Mouse (Mus musculus) lung, embryonic 16.5 days (tissue): Measurements from ENCODE around the gene Tas2r117. TPM values are rescaled to one million over a fixed set of nuclear protein-coding genes. Genes with fewer than 3 reads are reported as not detected.

Source experiments
- ATAC-seq: fragments of 200-750 bp; cut with Nextera tagmentation; 2 replicates; pipeline ENCODE4 v1.8.0; 2017; ENCODE audit warnings: low read depth, mild to moderate bottlenecking, moderate library complexity
- H3K27ac ChIP-seq: fragments of 300-500 bp; sonication (generic); 2 replicates; pipeline ENCODE4 v1.5.1; 2014; ENCODE audit warnings: mild to moderate bottlenecking, control low read depth, low read length
- H3K27me3 ChIP-seq: fragments of 300-500 bp; sonication (generic); 2 replicates; pipeline ENCODE4 v1.6.1; 2014; ENCODE audit warnings: low read depth, low read length, mixed read lengths; ENCODE audit not compliant: control insufficient read depth, insufficient read depth
- H3K36me3 ChIP-seq: fragments of 300-500 bp; sonication (generic); 2 replicates; pipeline ENCODE4 v1.6.1; 2014; ENCODE audit warnings: low read length; ENCODE audit not compliant: control insufficient read depth, insufficient read depth
- H3K4me1 ChIP-seq: fragments of 300-500 bp; sonication (generic); replicated peaks from 2 replicates; pipeline ENCODE4 v1.6.1; 2014; ENCODE audit warnings: low read length, mixed read lengths; ENCODE audit not compliant: control insufficient read depth, insufficient read depth
- H3K4me2 ChIP-seq: fragments of 300-500 bp; sonication (generic); 2 replicates; pipeline ENCODE4 v1.6.1; 2014; ENCODE audit warnings: low read depth, low read length, control low read depth
- H3K4me3 ChIP-seq: fragments of 300-500 bp; sonication (generic); 2 replicates; pipeline ENCODE4 v1.5.1; 2014; ENCODE audit warnings: mild to moderate bottlenecking, low read length, control low read depth
- H3K9ac ChIP-seq: fragments of 300-500 bp; sonication (generic); 2 replicates; pipeline ENCODE4 v1.6.1; 2014; ENCODE audit warnings: low read length, control low read depth
- H3K9me3 ChIP-seq: fragments of 300-500 bp; sonication (generic); 2 replicates; pipeline ENCODE4 v1.6.1; 2016; ENCODE audit warnings: low read length; ENCODE audit not compliant: control insufficient read depth
- WGBS: fragments of 180-500 bp; shearing (Covaris S2); extraction: QIAGEN DNeasy Blood & Tissue Kit; methylation state at CpG from one replicate; pipeline ENCODE4 v1.1.7; 2014; 5-methylcytosine and 5-hydroxymethylcytosine counted together
- polyA plus RNA-seq: library from polyadenylated mRNA; unstranded; fragments of >200 nt; fragmentation: Nextera tagmentation; extraction: Ambion mirVana; gene quantifications from 2 replicates; pipeline ENCODE4 v1.2.1, GENCODE M21; 2015

Gene Tas2r117
- polyA plus RNA-seq = not detected in 2 replicates

GRCm38 (mm10) chr6:132802518-132802917, at the start of gene Tas2r117:
Gene Tas2r117, plus strand, starts transcription at chr6:132802818.
- WGBS = 84% methylated on average over 1 of the region's 1 CpGs
- Histone ChIP-seq H3K4me3 (no peak within 1 kb of the TSS), H3K27ac (no peak within 1 kb of the TSS), H3K4me2 (no peak within 1 kb of the TSS), H3K27me3 (no peaks in the 10 kb centered on the region), H3K36me3 (no peaks in the 10 kb centered on the region), H3K9me3 (no peaks in the 10 kb centered on the region), H3K4me1 (no peaks in the 10 kb centered on the region), H3K9ac (no peak within 1 kb of the TSS)
- ATAC-seq = no peak

- no peaks in the 10 kb centered on the region for H3K27me3 ChIP-seq
- H3K4me3 ChIP-seq = no peak within 1 kb of the TSS
- no peaks in the 10 kb centered on the region for H3K4me1 ChIP-seq
- no peak for ATAC-seq
- H3K27ac ChIP-seq = no peak within 1 kb of the TSS
- no peak within 1 kb of the TSS for H3K4me2 ChIP-seq
- H3K9me3 ChIP-seq = no peaks in the 10 kb centered on the region
- 76% methylated on average over 1 of the region's 1 CpGs for WGBS
- H3K36me3 ChIP-seq = no peaks in the 10 kb centered on the region
- H3K9ac ChIP-seq = no peak within 1 kb of the TSS
Observed at GRCm38 (mm10) chr6:132754430-132754829, 48.2 kb upstream of the Tas2r117 start, which contains the start of gene Tas2r124. Gene Tas2r124, plus strand, starts transcription at chr6:132754730.

- no peak within 1 kb of the TSS for H3K4me3 ChIP-seq
- H3K27me3 ChIP-seq = no peaks in the 10 kb centered on the region
- H3K4me1 ChIP-seq = no peaks in the 10 kb centered on the region
- no peak within 1 kb of the TSS for H3K9ac ChIP-seq
- no peak for ATAC-seq
- no peaks in the 10 kb centered on the region for H3K36me3 ChIP-seq
- H3K27ac ChIP-seq = no peak within 1 kb of the TSS
- 81% methylated on average over 2 of the region's 2 CpGs for WGBS
- no peaks in the 10 kb centered on the region for H3K9me3 ChIP-seq
- no peak within 1 kb of the TSS for H3K4me2 ChIP-seq
Observed at GRCm38 (mm10) chr6:132761831-132762230, 40.8 kb upstream of the Tas2r117 start, which contains the start of gene Tas2r102. Gene Tas2r102, plus strand, starts transcription at chr6:132762131.

- Histone ChIP-seq H3K4me2 (no peak within 1 kb of the TSS), H3K27ac (no peak within 1 kb of the TSS), H3K4me1 (no peaks in the 10 kb centered on the region), H3K9ac (no peak within 1 kb of the TSS), H3K27me3 (no peaks in the 10 kb centered on the region), H3K9me3 (no peaks in the 10 kb centered on the region), H3K36me3 (no peaks in the 10 kb centered on the region), H3K4me3 (no peak within 1 kb of the TSS)
- ATAC-seq = no peak
Observed at GRCm38 (mm10) chr6:132778062-132778461, 24.6 kb upstream of the Tas2r117 start, which contains the start of gene Tas2r136. Gene Tas2r136, minus strand, starts transcription at chr6:132778162.

- no peak overlapping the region for H3K4me3 ChIP-seq
- peak; percentile 88 for ATAC-seq
- 10% methylated on average over 1 of the region's 1 CpGs for WGBS
- peaks cover 9% of the 10 kb centered on the region; the same call in 1 of the 2 replicates for H3K9me3 ChIP-seq
- no peak overlapping the region for H3K27ac ChIP-seq
- H3K9ac ChIP-seq = no peak overlapping the region
- no peaks in the 10 kb centered on the region for H3K36me3 ChIP-seq
- no peaks in the 10 kb centered on the region for H3K27me3 ChIP-seq
- H3K4me2 ChIP-seq = no peak overlapping the region
- H3K4me1 ChIP-seq = no peaks in the 10 kb centered on the region
Observed at GRCm38 (mm10) chr6:132795393-132795792, 7.2 kb upstream of the Tas2r117 start.

GRCm38 (mm10) chr6:132846842-132847241, 44.2 kb downstream of the Tas2r117 start, which contains the start of gene Tas2r123:
Gene Tas2r123, plus strand, starts transcription at chr6:132847142.
- no peak for ATAC-seq
- H3K4me2 ChIP-seq = no peak within 1 kb of the TSS
- 59% methylated on average over 1 of the region's 1 CpGs for WGBS

More at GRCm38 (mm10) chr6:132846842-132847241, 44.2 kb downstream of the Tas2r117 start, which contains the start of gene Tas2r123:
- Histone ChIP-seq H3K27ac (no peak within 1 kb of the TSS), H3K4me3 (no peak within 1 kb of the TSS), H3K9ac (no peak within 1 kb of the TSS), H3K9me3 (no peaks in the 10 kb centered on the region), H3K36me3 (no peaks in the 10 kb centered on the region), H3K4me1 (no peaks in the 10 kb centered on the region), H3K27me3 (no peaks in the 10 kb centered on the region)

Other genes with a start within 250 kb of the Tas2r117 start
- gene Prh1, start 233.0 kb upstream of the Tas2r117 start, polyA plus RNA-seq = not detected in 2 replicates
- gene Prp2, start 206.9 kb upstream of the Tas2r117 start, polyA plus RNA-seq = not detected in 2 replicates
- not detected in 2 replicates for gene A630073D07Rik, start 151.3 kb upstream of the Tas2r117 start, polyA plus RNA-seq
- gene Tas2r120, start 145.9 kb upstream of the Tas2r117 start, polyA plus RNA-seq = not detected in 2 replicates
- gene Tas2r121, start 101.8 kb upstream of the Tas2r117 start, polyA plus RNA-seq = not detected in 2 replicates
- not detected in 2 replicates for gene Tas2r122, start 90.9 kb upstream of the Tas2r117 start, polyA plus RNA-seq
- gene Tas2r115, start 64.8 kb upstream of the Tas2r117 start, polyA plus RNA-seq = not detected in 2 replicates
- not detected in 2 replicates for gene Tas2r124, start 48.1 kb upstream of the Tas2r117 start, polyA plus RNA-seq
- gene Tas2r102, start 40.7 kb upstream of the Tas2r117 start, polyA plus RNA-seq = not detected in 2 replicates
- not detected in 2 replicates for gene Tas2r136, start 24.7 kb upstream of the Tas2r117 start, polyA plus RNA-seq
- not detected in 2 replicates for gene Tas2r123, start 44.3 kb downstream of the Tas2r117 start, polyA plus RNA-seq
- gene Tas2r116, start 52.6 kb downstream of the Tas2r117 start, polyA plus RNA-seq = not detected in 2 replicates
- not detected in 2 replicates for gene Tas2r110, start 65.2 kb downstream of the Tas2r117 start, polyA plus RNA-seq
- not detected in 2 replicates for gene Tas2r113, start 90.2 kb downstream of the Tas2r117 start, polyA plus RNA-seq
- gene Tas2r125, start 106.8 kb downstream of the Tas2r117 start, polyA plus RNA-seq = not detected in 2 replicates
- not detected in 2 replicates for gene Tas2r129, start 148.3 kb downstream of the Tas2r117 start, polyA plus RNA-seq
- gene Tas2r131, start 155.1 kb downstream of the Tas2r117 start, polyA plus RNA-seq = not detected in 2 replicates
- not detected in 2 replicates for gene Tas2r109, start 178.1 kb downstream of the Tas2r117 start, polyA plus RNA-seq
- not detected in 2 replicates for gene Tas2r103, start 234.3 kb downstream of the Tas2r117 start, polyA plus RNA-seq